Mouse (Mus musculus) hindbrain, embryonic 11.5 days (tissue): ENCODE data around the gene Spns2. TPM values are rescaled to one million over a fixed set of nuclear protein-coding genes. Genes with fewer than 3 reads are reported as not detected.
"Not testable (repeated sequence)": the region's sequence is repeated elsewhere in the genome, so short reads cannot be mapped to it uniquely, and the experiment has no call there.

Experiments
- ATAC-seq: fragments of 200-750 bp; cut with Nextera tagmentation; 2 replicates; pipeline ENCODE4 v1.8.0; 2017; ENCODE audit warnings: mild to moderate bottlenecking, moderate TSS enrichment, moderate library complexity; ENCODE audit not compliant: low FRiP score
- DNase-seq: peaks from one replicate; pipeline ENCODE4 v3.0.0-alpha.2; 2015; ENCODE audit warnings: low spot score
- H3K27ac ChIP-seq: fragments of 300-500 bp; sonication (generic); 2 replicates; pipeline ENCODE4 v1.5.1; 2014; ENCODE audit warnings: mild to moderate bottlenecking, low read depth, low read length
- H3K27me3 ChIP-seq: fragments of 300-500 bp; sonication (generic); 2 replicates; pipeline ENCODE4 v1.6.1; 2014; ENCODE audit warnings: mild to moderate bottlenecking, low read length, moderate library complexity, mixed read lengths; ENCODE audit not compliant: control insufficient read depth, insufficient read depth
- H3K36me3 ChIP-seq: fragments of 300-500 bp; sonication (generic); 2 replicates; pipeline ENCODE4 v1.6.1; 2014; ENCODE audit warnings: mild to moderate bottlenecking, low read length, moderate library complexity, mixed read lengths; ENCODE audit not compliant: control insufficient read depth, insufficient read depth
- H3K4me1 ChIP-seq: fragments of 300-500 bp; sonication (generic); replicated peaks from 2 replicates; pipeline ENCODE4 v1.6.1; 2014; ENCODE audit warnings: low read length, mixed read lengths; ENCODE audit not compliant: control insufficient read depth, insufficient read depth
- H3K4me2 ChIP-seq: fragments of 300-500 bp; sonication (generic); replicated peaks from 2 replicates; pipeline ENCODE4 v1.6.1; 2014; ENCODE audit warnings: mild to moderate bottlenecking, low read depth, low read length
- H3K4me3 ChIP-seq: fragments of 300-500 bp; sonication (generic); 2 replicates; pipeline ENCODE4 v1.5.1; 2014; ENCODE audit warnings: low read depth, low read length
- H3K9ac ChIP-seq: fragments of 300-500 bp; sonication (generic); 2 replicates; pipeline ENCODE4 v1.6.1; 2014; ENCODE audit warnings: low read depth, low read length
- H3K9me3 ChIP-seq: fragments of 300-500 bp; sonication (generic); 2 replicates; pipeline ENCODE4 v1.6.1; 2016; ENCODE audit warnings: low read length; ENCODE audit not compliant: control insufficient read depth
- WGBS: fragments of 180-500 bp; shearing (Covaris S2); extraction: QIAGEN DNeasy Blood & Tissue Kit; methylation state at CpG from one replicate; pipeline ENCODE4 v1.1.7; 2014; 5-methylcytosine and 5-hydroxymethylcytosine counted together
- polyA plus RNA-seq: library from polyadenylated mRNA; unstranded; fragments of >200 nt; fragmentation: Nextera tagmentation; extraction: Ambion mirVana; gene quantifications from 2 replicates; pipeline ENCODE4 v1.2.1, GENCODE M21; 2014

Spns2 gene
- polyA plus RNA-seq, 1 experiment from 2014 or later = 5.3 TPM

DNA sequence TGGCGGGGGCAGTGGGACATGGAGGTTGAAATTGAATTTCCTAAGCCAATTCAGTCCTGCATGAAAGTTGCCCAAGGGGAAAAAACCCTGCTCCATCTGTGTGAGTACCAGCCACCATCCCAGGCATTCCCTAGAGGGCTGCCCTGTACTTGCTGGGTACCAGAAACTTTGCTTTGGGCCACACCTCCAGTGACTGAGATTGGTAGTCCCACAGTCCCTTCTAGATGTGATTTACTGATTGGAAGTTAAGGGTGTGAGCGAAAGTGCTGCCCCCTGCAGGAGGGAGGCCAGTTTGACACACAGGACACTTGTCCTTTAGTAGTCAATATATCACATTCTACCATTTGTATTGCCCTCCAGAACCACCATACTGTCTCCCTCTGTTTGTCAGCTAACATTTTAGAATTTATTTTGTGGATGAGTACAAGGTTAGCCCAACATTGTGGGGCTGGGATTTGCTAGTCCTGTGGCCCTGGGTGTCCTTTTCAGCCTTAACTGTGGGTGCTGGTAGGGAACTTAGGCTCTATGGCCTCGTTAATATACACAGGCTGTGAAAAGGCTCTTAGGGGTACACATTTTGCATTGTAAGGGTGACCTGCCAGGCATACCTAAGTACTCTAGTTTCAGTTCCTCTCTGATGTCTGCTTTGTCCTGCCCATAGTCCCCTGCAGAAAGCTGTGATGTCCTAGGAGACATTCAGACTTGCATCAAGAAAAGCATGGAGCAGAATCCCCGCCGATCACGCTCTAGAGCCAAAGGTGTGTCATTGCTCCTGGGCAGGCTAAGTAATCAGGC is 43.2 kb downstream of the Spns2 start:
- H3K36me3 ChIP-seq = peaks cover 43% of the 10 kb centered on the region
- DNase-seq (peak; percentile 72), ATAC-seq (no peak)
- 88% methylated on average over 6 of the region's 6 CpGs for WGBS
- H3K27ac ChIP-seq = no peak overlapping the region
- no peak overlapping the region for H3K4me3 ChIP-seq
- H3K9ac ChIP-seq = no peak overlapping the region
- no peak overlapping the region for H3K4me2 ChIP-seq
- H3K9me3 ChIP-seq = no peaks in the 10 kb centered on the region
- H3K27me3 ChIP-seq = no peaks in the 10 kb centered on the region
- no peaks in the 10 kb centered on the region; the same call in 1 of the 2 replicates for H3K4me1 ChIP-seq

DNA sequence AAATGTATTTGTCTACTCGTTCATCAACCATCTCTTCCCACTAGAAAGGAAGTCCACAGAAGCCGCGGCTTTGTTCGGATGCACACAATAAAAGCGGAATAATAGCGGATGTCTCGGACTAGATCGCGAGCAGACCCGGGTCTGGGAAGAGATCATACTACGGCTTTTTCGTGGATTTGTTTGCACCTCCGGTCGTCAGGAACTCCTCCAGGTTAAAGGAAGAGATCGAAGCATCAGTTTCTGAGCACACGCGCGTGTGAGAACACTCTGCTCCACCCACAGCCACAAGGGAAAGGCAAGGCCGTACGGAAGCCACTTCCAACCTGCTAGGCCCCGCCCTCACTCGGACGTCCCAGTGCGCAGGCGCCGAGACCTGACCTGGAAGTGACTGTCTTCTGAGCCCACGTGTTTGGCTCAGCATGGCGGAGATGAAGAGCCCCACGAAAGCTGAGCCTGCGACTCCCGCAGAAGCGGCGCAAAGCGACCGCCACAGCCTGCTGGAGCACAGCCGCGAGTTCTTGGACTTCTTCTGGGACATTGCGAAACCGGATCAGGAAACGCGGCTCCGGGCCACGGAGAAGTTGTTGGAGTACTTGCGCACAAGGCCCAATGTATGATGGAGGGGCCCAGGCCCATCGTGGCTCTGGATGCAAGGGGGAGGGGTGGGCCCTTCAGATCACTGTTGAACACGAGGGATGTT is 48.6 kb downstream of the Spns2 start, which contains the start of gene Mybbp1a:
Gene Mybbp1a (plus strand): TSS at position 391 of the 700 bp plus-strand sequence.
- Histone ChIP-seq H3K27ac (peak within 1 kb of the TSS; percentile 76), H3K4me1 (no peaks in the 10 kb centered on the region; the same call in 1 of the 2 replicates), H3K27me3 (no peaks in the 10 kb centered on the region), H3K9me3 (no peaks in the 10 kb centered on the region), H3K4me3 (peak within 1 kb of the TSS; percentile 67), H3K9ac (peak within 1 kb of the TSS; percentile 73), H3K36me3 (peaks cover 17% of the 10 kb centered on the region), H3K4me2 (peak within 1 kb of the TSS; percentile 64)
- DNase-seq (peak; percentile 99), ATAC-seq (peak; percentile 91)
- under 1% methylated on average over 46 of the region's 46 CpGs for WGBS

DNA sequence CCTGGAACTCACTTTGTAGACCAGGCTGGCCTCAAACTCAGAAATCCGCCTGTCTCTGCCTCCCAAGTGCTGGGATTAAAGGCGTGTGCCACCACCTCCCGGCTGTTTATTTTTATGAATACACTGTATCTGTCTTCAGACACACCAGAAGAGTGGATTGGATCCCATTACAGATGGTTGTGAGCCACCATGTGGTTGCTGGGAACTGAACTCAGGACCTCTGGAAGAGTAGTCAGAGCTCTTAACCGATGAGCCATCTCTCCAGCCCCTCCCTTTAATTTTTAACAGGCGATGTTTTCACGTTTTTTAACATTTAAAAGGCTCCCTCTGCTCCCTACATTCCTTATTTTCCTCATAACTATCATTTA is 49.1 kb downstream of the Spns2 start:
- peak overlapping the region; percentile 67 for H3K4me3 ChIP-seq
- H3K9me3 ChIP-seq, DNase-seq, H3K27me3 ChIP-seq, H3K4me1 ChIP-seq: not testable (repeated sequence)
- ATAC-seq = peak; percentile 28; the same call in 1 of the 2 replicates
- 47% methylated on average over 6 of the region's 6 CpGs for WGBS
- peak overlapping the region; percentile 64 for H3K4me2 ChIP-seq
- H3K27ac ChIP-seq = peak overlapping the region; percentile 76
- H3K36me3 ChIP-seq = peaks cover 12% of the 10 kb centered on the region
- H3K9ac ChIP-seq = peak overlapping the region; percentile 73

DNA sequence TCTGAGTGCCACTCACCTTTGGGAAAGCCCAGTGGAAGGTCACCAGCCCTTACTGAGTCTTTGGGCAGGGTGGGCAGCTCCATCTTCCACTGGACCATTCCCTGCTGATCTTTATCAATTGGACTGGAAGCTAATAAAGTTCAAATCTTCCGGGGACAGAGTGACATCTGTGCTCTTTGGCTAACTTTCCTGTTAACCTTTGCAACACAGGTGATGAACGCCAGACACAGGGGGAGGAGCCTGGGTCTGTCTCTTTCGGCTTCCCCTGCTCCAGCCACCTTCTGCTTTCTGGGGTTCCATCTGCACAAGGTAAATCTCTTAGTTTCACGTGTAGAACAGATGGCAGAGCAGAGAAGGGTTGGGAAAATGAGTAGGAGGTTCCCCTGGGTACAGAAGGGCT is 51.3 kb downstream of the Spns2 start:
- no peak overlapping the region for H3K9ac ChIP-seq
- H3K4me1 ChIP-seq = no peaks in the 10 kb centered on the region; the same call in 1 of the 2 replicates
- 72% methylated on average over 4 of the region's 4 CpGs for WGBS
- no peak overlapping the region for H3K4me2 ChIP-seq
- no peak for DNase-seq
- H3K27me3 ChIP-seq = no peaks in the 10 kb centered on the region
- ATAC-seq = no peak
- H3K4me3 ChIP-seq = no peak overlapping the region
- H3K36me3 ChIP-seq = no peaks in the 10 kb centered on the region; the same call in 1 of the 2 replicates
- no peaks in the 10 kb centered on the region for H3K9me3 ChIP-seq
- H3K27ac ChIP-seq = no peak overlapping the region

DNA sequence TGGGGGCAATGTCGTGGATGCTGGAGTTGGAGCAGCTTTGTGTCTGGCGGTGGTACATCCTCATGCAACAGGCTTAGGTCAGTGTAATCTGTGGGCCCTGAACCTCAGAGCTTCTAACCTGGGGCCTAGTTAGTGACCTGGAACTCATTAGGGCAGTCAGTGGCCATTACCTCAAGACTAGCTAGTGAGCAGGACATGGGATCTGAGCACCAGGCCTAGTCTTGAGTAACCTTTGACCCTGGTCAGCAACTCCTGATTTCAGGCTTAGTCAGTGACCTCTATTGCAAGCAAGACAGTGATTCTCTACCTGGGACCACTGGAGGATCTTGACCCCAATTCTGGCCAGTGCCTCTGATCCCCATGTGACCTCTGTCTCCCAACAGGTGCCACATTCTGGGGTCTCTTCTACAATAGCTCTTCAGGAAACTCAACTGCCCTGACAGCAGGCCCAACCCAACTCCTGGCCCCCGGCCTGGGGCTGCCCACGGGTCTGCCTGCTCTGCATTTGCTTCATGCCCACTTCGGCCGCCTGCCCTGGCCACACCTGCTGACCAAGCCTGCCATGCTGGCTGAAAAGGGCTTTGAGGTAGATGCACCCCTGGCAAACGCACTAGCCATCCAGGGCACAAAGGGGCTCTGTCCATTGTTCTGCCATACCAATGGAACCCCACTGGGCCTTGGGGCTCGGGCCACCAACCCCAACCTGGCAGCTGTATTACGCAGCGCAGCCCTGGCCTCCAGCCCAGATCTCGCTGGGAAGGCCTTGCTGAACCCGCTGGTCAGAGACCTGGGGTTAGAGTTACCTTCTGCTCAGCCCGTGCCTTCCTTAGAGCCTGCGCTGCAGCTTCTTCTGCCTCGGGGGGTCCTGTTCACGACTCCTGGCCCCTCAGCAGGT is 52.7 kb downstream of the Spns2 start:
- ATAC-seq = no peak
- Histone ChIP-seq H3K27ac (no peak overlapping the region), H3K9ac (no peak overlapping the region), H3K9me3 (no peaks in the 10 kb centered on the region), H3K4me3 (no peak overlapping the region), H3K27me3 (no peaks in the 10 kb centered on the region), H3K4me1 (no peaks in the 10 kb centered on the region; the same call in 1 of the 2 replicates), H3K36me3 (no peaks in the 10 kb centered on the region), H3K4me2 (no peak overlapping the region)
- WGBS = 80% methylated on average over 16 of the region's 16 CpGs
- no peak for DNase-seq

DNA sequence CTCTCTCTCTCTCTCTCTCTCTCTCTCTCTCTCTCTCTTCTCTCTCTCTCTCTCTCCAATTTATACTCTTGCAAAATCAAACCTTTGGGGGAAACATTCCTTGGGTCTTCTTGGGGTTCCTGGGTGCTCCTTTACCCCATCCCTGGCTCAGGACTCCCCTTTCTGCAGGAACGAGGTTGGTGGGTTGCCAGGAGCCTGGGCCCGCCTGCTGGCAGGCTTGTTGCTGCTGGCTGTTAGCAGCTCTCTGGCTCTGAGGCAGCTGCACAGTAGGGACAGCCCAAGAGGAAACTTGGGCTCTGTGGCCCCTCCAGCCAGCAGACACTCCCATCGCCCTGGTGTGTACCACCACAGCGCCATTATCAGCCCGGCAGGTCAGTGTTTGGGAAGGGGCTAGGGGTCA is 53.4 kb downstream of the Spns2 start:
- Histone ChIP-seq H3K4me1 (no peaks in the 10 kb centered on the region), H3K27me3 (no peaks in the 10 kb centered on the region), H3K27ac (no peak overlapping the region), H3K4me2 (no peak overlapping the region), H3K9ac (no peak overlapping the region), H3K4me3 (no peak overlapping the region), H3K36me3 (no peaks in the 10 kb centered on the region), H3K9me3 (no peaks in the 10 kb centered on the region)
- DNase-seq = no peak
- WGBS = 80% methylated on average over 5 of the region's 5 CpGs
- ATAC-seq = no peak

DNA sequence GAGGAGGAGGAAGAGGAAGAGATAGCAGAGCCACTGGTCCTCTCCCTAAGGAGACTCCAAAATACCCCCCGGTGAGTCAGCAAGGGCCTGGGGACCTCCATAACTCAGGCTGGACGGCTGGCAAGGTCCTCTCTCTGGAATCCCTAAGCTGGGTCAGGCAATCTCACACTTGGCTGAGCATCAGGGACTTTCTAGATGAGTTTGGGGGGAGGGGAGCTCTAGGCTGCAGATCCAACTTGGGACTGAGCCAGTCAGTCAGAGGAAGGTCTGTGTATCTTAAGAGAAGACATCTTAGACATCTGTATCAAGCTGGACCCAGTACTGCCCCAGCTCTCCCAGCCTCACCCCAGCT is 54.0 kb downstream of the Spns2 start:
- DNase-seq (no peak), ATAC-seq (no peak)
- Histone ChIP-seq H3K4me1 (no peaks in the 10 kb centered on the region), H3K27ac (no peak overlapping the region), H3K27me3 (no peaks in the 10 kb centered on the region), H3K4me2 (no peak overlapping the region), H3K4me3 (no peak overlapping the region), H3K36me3 (no peaks in the 10 kb centered on the region), H3K9me3 (no peaks in the 10 kb centered on the region), H3K9ac (no peak overlapping the region)
- 53% methylated on average over 2 of the region's 2 CpGs for WGBS

DNA sequence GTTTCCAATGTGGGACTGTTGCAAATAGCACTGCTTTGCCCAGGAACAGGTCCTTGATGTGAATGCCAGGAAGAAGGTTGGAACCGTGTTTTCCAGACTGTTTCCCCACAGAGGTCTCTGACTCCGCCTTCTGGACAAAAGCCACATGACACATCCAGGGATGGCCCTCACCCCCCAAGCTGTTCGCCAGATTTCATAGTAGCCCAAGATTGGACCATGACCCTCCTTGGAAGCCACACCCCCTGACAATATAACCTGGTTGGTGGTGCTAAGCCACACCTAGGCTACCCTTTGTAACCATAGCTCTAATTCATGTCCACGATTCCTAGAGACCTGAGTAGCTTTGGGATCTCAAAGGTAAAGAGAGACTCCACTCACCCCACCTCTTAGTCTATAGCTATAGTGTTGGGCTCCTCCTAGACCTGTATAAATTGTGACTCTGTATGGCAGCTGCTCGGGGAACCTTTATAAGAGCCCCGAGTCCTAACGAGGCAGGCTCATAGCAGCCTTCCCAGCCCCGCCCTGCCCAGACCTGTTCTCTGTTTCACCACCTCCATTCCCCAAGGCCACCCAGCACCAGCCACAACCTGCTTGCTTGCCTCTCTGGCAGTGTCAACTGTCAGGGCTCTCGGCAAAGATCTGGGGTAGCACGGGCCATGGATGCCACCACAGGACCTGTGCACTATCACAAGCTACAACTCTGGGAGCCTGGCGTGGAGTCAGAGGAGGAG is 54.6 kb downstream of the Spns2 start, which contains the start of gene Ggt6:
Gene Ggt6 (plus strand): TSS at position 564 of the 731 bp plus-strand sequence.
- DNase-seq (no peak), ATAC-seq (no peak)
- 76% methylated on average over 11 of the region's 11 CpGs for WGBS
- Histone ChIP-seq H3K9ac (no peak within 1 kb of the TSS), H3K27me3 (no peaks in the 10 kb centered on the region), H3K4me3 (no peak within 1 kb of the TSS), H3K9me3 (no peaks in the 10 kb centered on the region), H3K27ac (no peak within 1 kb of the TSS), H3K4me2 (no peak within 1 kb of the TSS), H3K36me3 (no peaks in the 10 kb centered on the region), H3K4me1 (no peaks in the 10 kb centered on the region)
